Mouse (Mus musculus) CH12.LX (cell line): ENCODE measurements around the gene Fam227a. TPM values are rescaled to one million over a fixed set of nuclear protein-coding genes. Genes with fewer than 3 reads are reported as not detected.

Experiments used
- DNase-seq: peaks from one replicate; pipeline ENCODE4 v3.0.0-alpha.2; 2013; ENCODE audit errors: extremely low read depth
- H3K27ac ChIP-seq: 2 replicates; pipeline ENCODE4 v1.5.1; 2012; ENCODE audit warnings: low read depth, mild to moderate bottlenecking, control low read depth, moderate library complexity; ENCODE audit not compliant: insufficient read depth
- H3K27me3 ChIP-seq: replicated peaks from 2 replicates; pipeline ENCODE3; 2012; ENCODE audit warnings: inconsistent platforms
- H3K36me3 ChIP-seq, 2 experiments: replicated peaks in 1 of 2; 2 replicates each; pipeline versions ENCODE3 to v1.6.1; 2012; ENCODE audit warnings: inconsistent platforms in 1 of 2, low read length in 1 of 2, mild to moderate bottlenecking in 1 of 2, mixed read lengths in 1 of 2, moderate library complexity in 1 of 2; ENCODE audit not compliant: control insufficient read depth in 1 of 2, insufficient read depth in 1 of 2
- H3K4me1 ChIP-seq, 2 experiments: 2 replicates each; pipeline ENCODE4 v1.6.1; 2012; ENCODE audit warnings: inconsistent platforms in 1 of 2, moderate library complexity in 1 of 2; ENCODE audit not compliant: insufficient read depth in 2 of 2, control insufficient read depth in 1 of 2
- H3K4me2 ChIP-seq: 2 replicates; pipeline ENCODE4 v1.6.1; 2012; ENCODE audit warnings: low read depth, mild to moderate bottlenecking, control low read depth; ENCODE audit not compliant: poor library complexity, insufficient read depth, severe bottlenecking
- H3K4me3 ChIP-seq, 3 experiments: fragments of 150-350 bp in 1 of 3; sonication (generic) in 1 of 3; replicated peaks in 1 of 3; 2 replicates each; pipeline versions ENCODE3 to v1.5.1; 2011 to 2012; ENCODE audit warnings: low read depth in 2 of 3, low read length in 2 of 3, mild to moderate bottlenecking in 2 of 3, moderate library complexity in 2 of 3, control low read depth in 1 of 3, improper control_type of control experiment in 1 of 3, inconsistent platforms in 1 of 3, mixed read lengths in 1 of 3; ENCODE audit not compliant: poor library complexity in 1 of 3
- H3K79me2 ChIP-seq: replicated peaks from 2 replicates; pipeline ENCODE4 v1.6.1; 2012; ENCODE audit warnings: mild to moderate bottlenecking, moderate library complexity; ENCODE audit not compliant: control insufficient read depth, poor library complexity, insufficient read depth, severe bottlenecking; ENCODE audit errors: extremely low read depth
- H3K9ac ChIP-seq: 2 replicates; pipeline ENCODE4 v1.6.1; 2012; ENCODE audit warnings: low read depth, mild to moderate bottlenecking, control low read depth, moderate library complexity; ENCODE audit not compliant: insufficient read depth
- H3K9me3 ChIP-seq: replicated peaks from 2 replicates; pipeline ENCODE3; 2012; ENCODE audit warnings: low read length, inconsistent platforms, mixed read lengths
- CTCF ChIP-seq, 2 experiments: IDR thresholded peaks in 1 of 2; conservative IDR thresholded peaks in 1 of 2; 2 replicates each; pipeline ENCODE4 v1.5.1; 2011 to 2012; ENCODE audit warnings: low read depth in 2 of 2, low read length in 2 of 2, improper control_type of control experiment in 1 of 2, inconsistent platforms in 1 of 2, mild to moderate bottlenecking in 1 of 2, moderate library complexity in 1 of 2
- GABPA ChIP-seq: IDR thresholded peaks from 2 replicates; pipeline ENCODE4 v1.6.1; 2012; ENCODE audit warnings: low read depth, low read length, improper control_type of control experiment, inconsistent platforms; ENCODE audit not compliant: insufficient replicate concordance
- IRF4 ChIP-seq: IDR thresholded peaks from 2 replicates; pipeline ENCODE4 v1.6.1; 2014; ENCODE audit warnings: low read depth, mild to moderate bottlenecking, inconsistent platforms, low read length, improper control_type of control experiment
- KAT2A ChIP-seq: IDR thresholded peaks from 2 replicates; pipeline ENCODE4 v1.6.1; 2012; ENCODE audit warnings: low read length, improper control_type of control experiment, inconsistent platforms; ENCODE audit not compliant: insufficient replicate concordance
- NELFE ChIP-seq: IDR thresholded peaks from 2 replicates; pipeline ENCODE4 v1.6.1; 2011; ENCODE audit warnings: low read depth, low read length, improper control_type of control experiment
- NRF1 ChIP-seq: IDR thresholded peaks from 2 replicates; pipeline ENCODE4 v1.6.1; 2014; ENCODE audit warnings: low read depth, mild to moderate bottlenecking, inconsistent platforms, low read length, improper control_type of control experiment, moderate library complexity
- PAX5 ChIP-seq: IDR thresholded peaks from 2 replicates; pipeline ENCODE4 v1.6.1; 2012; ENCODE audit warnings: low read length, inconsistent platforms, mixed read lengths
- RAD21 ChIP-seq: IDR thresholded peaks from 2 replicates; pipeline ENCODE4 v1.6.1; 2011; ENCODE audit warnings: low read depth, mild to moderate bottlenecking, low read length, improper control_type of control experiment, moderate library complexity
- SIN3A ChIP-seq: IDR thresholded peaks from 2 replicates; pipeline ENCODE4 v1.6.1; 2012; ENCODE audit warnings: low read length, improper control_type of control experiment, inconsistent platforms
- SMC3 ChIP-seq: IDR thresholded peaks from 2 replicates; pipeline ENCODE4 v1.6.1; 2011; ENCODE audit warnings: low read depth, low read length, improper control_type of control experiment
- TBP ChIP-seq: conservative IDR thresholded peaks from 2 replicates; pipeline ENCODE4 v1.6.1; 2011; ENCODE audit warnings: low read depth, low read length, improper control_type of control experiment
- TCF12 ChIP-seq: IDR thresholded peaks from 2 replicates; pipeline ENCODE4 v1.6.1; 2014; ENCODE audit warnings: low read depth, mild to moderate bottlenecking, inconsistent platforms, low read length, improper control_type of control experiment
- USF2 ChIP-seq: conservative IDR thresholded peaks from 2 replicates; pipeline ENCODE4 v1.6.1; 2011; ENCODE audit warnings: low read depth, low read length, improper control_type of control experiment
- ZC3H11A ChIP-seq: IDR thresholded peaks from 2 replicates; pipeline ENCODE4 v1.6.1; 2012; ENCODE audit warnings: low read depth, mild to moderate bottlenecking, inconsistent platforms, low read length, improper control_type of control experiment
- ZMIZ1 ChIP-seq: IDR thresholded peaks from 2 replicates; pipeline ENCODE4 v1.6.1; 2012; ENCODE audit warnings: low read depth, mild to moderate bottlenecking, inconsistent platforms, low read length, improper control_type of control experiment
- dilution Hi-C: fragments of 300-500 bp; cut with MboI; formaldehyde crosslinking; loops from 2 replicates; pipeline ENCODE4 v1.14.3; 2020; ENCODE audit warnings: low sequenced_read_pairs; ENCODE audit not compliant: extremely low pct_unique_long_range_greater_than_20kb, extremely low pct_ligation_motif_present
- in situ Hi-C: fragments of 300-500 bp; cut with MboI; formaldehyde crosslinking; loops from 3 replicates; pipeline ENCODE4 v1.14.3; 2019; ENCODE audit warnings: low sequenced_read_pairs, low pct_ligation_motif_present, low pct_unique_long_range_greater_than_20kb, mixed read lengths
- polyA plus RNA-seq: library from polyadenylated mRNA; unstranded; fragments of >175 nt; gene quantifications from 2 replicates; pipeline ENCODE4 v1.2.1, GENCODE M21; 2012; ENCODE audit warnings: low read depth; ENCODE audit not compliant: insufficient read length
- total RNA-seq, 2 experiments: library from RNA; depleted of rRNA; stranded (reverse); fragments of 300-350 nt in 1 of 2; fragments of >200 nt in 1 of 2; gene quantifications; 2 replicates each; pipeline ENCODE4 v1.2.3; 2012 to 2014

Gene Fam227a
- total and polyA plus RNA-seq, 3 experiments, result 0.20 to 0.48 (median 0.42) TPM

- Histone ChIP-seq H3K79me2 (no peaks in the 10 kb centered on the region), H3K27me3 (no peaks in the 10 kb centered on the region), H3K27ac (no peak overlapping the region), H3K4me2 (no peak overlapping the region), H3K36me3 (no peaks in the 10 kb centered on the region), H3K4me1 (no peaks in the 10 kb centered on the region), H3K9me3 (peaks cover 9% of the 10 kb centered on the region), H3K9ac (no peak overlapping the region), H3K4me3 (no peak overlapping the region)
- TF ChIP-seq KAT2A (no peak), ZC3H11A (no peak), PAX5 (no peak), ZMIZ1 (no peak), TBP (no peak), TCF12 (no peak), IRF4 (no peak)
- dilution Hi-C loops (no loop called here), in situ Hi-C loops (no loop called here)
- DNase-seq, result no peak
Observed at GRCm38 (mm10) chr15:79608214-79608613, 50.5 kb downstream of the Fam227a start.

- dilution Hi-C loops, result no loop called here
- Histone ChIP-seq H3K4me3 (no peak overlapping the region), H3K27me3 (no peaks in the 10 kb centered on the region), H3K9ac (no peak overlapping the region), H3K4me2 (no peak overlapping the region), H3K79me2 (no peaks in the 10 kb centered on the region), H3K27ac (no peak overlapping the region), H3K36me3 (no peaks in the 10 kb centered on the region), H3K9me3 (peaks cover 9% of the 10 kb centered on the region), H3K4me1 (no peaks in the 10 kb centered on the region)
- no peak for DNase-seq
- in situ Hi-C loops, result no loop called here
- TF ChIP-seq SMC3, result peak; percentile 31; the same call in 1 of the 2 replicates
- TF ChIP-seq NRF1, result no peak
- TF ChIP-seq RAD21, result peak; percentile 58
- peak; percentile 16 to 51; a peak in 2 of 4 replicates for TF ChIP-seq CTCF (conservative IDR thresholded peaks at IDR 0.05 in 1 of 2, IDR thresholded peaks at IDR 0.05 in 1 of 2; ENCODE audit: low read depth in 2 of 2, low read length in 2 of 2)
Observed at GRCm38 (mm10) chr15:79607757-79608156, 51.0 kb downstream of the Fam227a start.

GRCm38 (mm10) chr15:79606161-79606560, 52.6 kb downstream of the Fam227a start:
- H3K27ac ChIP-seq, result no peak overlapping the region
- in situ Hi-C loops (no loop called here), dilution Hi-C loops (no loop called here)
- H3K4me2 ChIP-seq, result no peak overlapping the region
- TF ChIP-seq NELFE, result no peak
- TF ChIP-seq SIN3A, result no peak
- TF ChIP-seq USF2, result no peak
- no peak for TF ChIP-seq GABPA
- H3K4me1 ChIP-seq, result peaks cover 0 to 2% of the 10 kb centered on the region in 2 experiments; a peak in 1 of 4 replicates
- no peaks in the 10 kb centered on the region for H3K79me2 ChIP-seq
- no peaks in the 10 kb centered on the region for H3K36me3 ChIP-seq
- no peak for DNase-seq
- peaks cover 9% of the 10 kb centered on the region for H3K9me3 ChIP-seq
- H3K4me3 ChIP-seq, result no peak overlapping the region
- H3K27me3 ChIP-seq, result no peaks in the 10 kb centered on the region
- H3K9ac ChIP-seq, result no peak overlapping the region
